Mouse (Mus musculus) intestine, embryonic 14.5 days (tissue): ENCODE data around the gene Pacsin2. TPM values are rescaled to one million over a fixed set of nuclear protein-coding genes. Genes with fewer than 3 reads are reported as not detected.

Source experiments
- ATAC-seq: fragments of 200-750 bp; cut with Nextera tagmentation; replicated peaks from 2 replicates; pipeline ENCODE4 v1.8.0; 2017; ENCODE audit warnings: low read depth, moderate number of reproducible peaks, moderate TSS enrichment, moderate library complexity; ENCODE audit not compliant: low FRiP score, low TSS enrichment
- DNase-seq: peaks from one replicate; pipeline ENCODE4 v3.0.0-alpha.2; 2018; ENCODE audit warnings: low spot score
- H3K27ac ChIP-seq: fragments of 300-500 bp; sonication (generic); 2 replicates; pipeline ENCODE4 v1.5.1; 2014; ENCODE audit warnings: low read depth, mild to moderate bottlenecking, control low read depth
- H3K27me3 ChIP-seq: fragments of 300-500 bp; sonication (generic); replicated peaks from 2 replicates; pipeline ENCODE4 v1.6.1; 2014; ENCODE audit warnings: low read length, control low read depth; ENCODE audit not compliant: control insufficient read depth, insufficient read depth
- H3K36me3 ChIP-seq: fragments of 300-500 bp; sonication (generic); 2 replicates; pipeline ENCODE4 v1.6.1; 2014; ENCODE audit warnings: low read length, control low read depth; ENCODE audit not compliant: control insufficient read depth, insufficient read depth
- H3K4me1 ChIP-seq: fragments of 300-500 bp; sonication (generic); replicated peaks from 2 replicates; pipeline ENCODE4 v1.6.1; 2014; ENCODE audit warnings: low read length, control low read depth, mixed read lengths; ENCODE audit not compliant: control insufficient read depth, insufficient read depth
- H3K4me2 ChIP-seq: fragments of 300-500 bp; sonication (generic); 2 replicates; pipeline ENCODE4 v1.6.1; 2014; ENCODE audit warnings: low read length
- H3K4me3 ChIP-seq: fragments of 300-500 bp; sonication (generic); 2 replicates; pipeline ENCODE4 v1.5.1; 2014; ENCODE audit warnings: low read depth, low read length, control low read depth, mixed read lengths
- H3K9ac ChIP-seq: fragments of 300-500 bp; sonication (generic); 2 replicates; pipeline ENCODE4 v1.6.1; 2014; ENCODE audit warnings: mild to moderate bottlenecking, low read length
- H3K9me3 ChIP-seq: fragments of 300-500 bp; sonication (generic); 2 replicates; pipeline ENCODE4 v1.6.1; 2016; ENCODE audit warnings: low read length, control low read depth; ENCODE audit not compliant: control insufficient read depth
- WGBS: fragments of 180-500 bp; shearing (Covaris S2); extraction: QIAGEN DNeasy Blood & Tissue Kit; methylation state at CpG from one replicate; pipeline ENCODE4 v1.1.7; 2014; 5-methylcytosine and 5-hydroxymethylcytosine counted together
- polyA plus RNA-seq: library from polyadenylated mRNA; unstranded; fragments of >200 nt; fragmentation: Nextera tagmentation; extraction: Ambion mirVana; gene quantifications from 2 replicates; pipeline ENCODE4 v1.2.1, GENCODE M21; 2014

Gene Pacsin2
- polyA plus RNA-seq, 1 experiment from 2014 or later, result 63.9 TPM

GRCm38 (mm10) chr15:83440726-83441125 is 23.7 kb downstream of the Pacsin2 start:
- no peak overlapping the region for H3K4me3 ChIP-seq
- H3K9ac ChIP-seq, result no peak overlapping the region
- H3K36me3 ChIP-seq, result no peaks in the 10 kb centered on the region
- ATAC-seq (no peak), DNase-seq (no peak)
- peaks cover 17% of the 10 kb centered on the region for H3K4me1 ChIP-seq
- no peaks in the 10 kb centered on the region for H3K9me3 ChIP-seq
- no peaks in the 10 kb centered on the region for H3K27me3 ChIP-seq
- no peak overlapping the region for H3K27ac ChIP-seq
- H3K4me2 ChIP-seq, result no peak overlapping the region
- WGBS, result 54% methylated on average over 5 of the region's 5 CpGs

- Histone ChIP-seq H3K9me3 (no peaks in the 10 kb centered on the region), H3K27ac (no peak overlapping the region), H3K4me1 (peaks cover 25% of the 10 kb centered on the region), H3K9ac (no peak overlapping the region), H3K36me3 (no peaks in the 10 kb centered on the region), H3K4me3 (no peak overlapping the region), H3K27me3 (no peaks in the 10 kb centered on the region), H3K4me2 (no peak overlapping the region)
- no peak for DNase-seq
- ATAC-seq, result no peak
- 89% methylated on average over 9 of the region's 9 CpGs for WGBS
These were observed 27.9 kb downstream of the Pacsin2 start for GRCm38 (mm10) chr15:83436541-83436940.

DNA sequence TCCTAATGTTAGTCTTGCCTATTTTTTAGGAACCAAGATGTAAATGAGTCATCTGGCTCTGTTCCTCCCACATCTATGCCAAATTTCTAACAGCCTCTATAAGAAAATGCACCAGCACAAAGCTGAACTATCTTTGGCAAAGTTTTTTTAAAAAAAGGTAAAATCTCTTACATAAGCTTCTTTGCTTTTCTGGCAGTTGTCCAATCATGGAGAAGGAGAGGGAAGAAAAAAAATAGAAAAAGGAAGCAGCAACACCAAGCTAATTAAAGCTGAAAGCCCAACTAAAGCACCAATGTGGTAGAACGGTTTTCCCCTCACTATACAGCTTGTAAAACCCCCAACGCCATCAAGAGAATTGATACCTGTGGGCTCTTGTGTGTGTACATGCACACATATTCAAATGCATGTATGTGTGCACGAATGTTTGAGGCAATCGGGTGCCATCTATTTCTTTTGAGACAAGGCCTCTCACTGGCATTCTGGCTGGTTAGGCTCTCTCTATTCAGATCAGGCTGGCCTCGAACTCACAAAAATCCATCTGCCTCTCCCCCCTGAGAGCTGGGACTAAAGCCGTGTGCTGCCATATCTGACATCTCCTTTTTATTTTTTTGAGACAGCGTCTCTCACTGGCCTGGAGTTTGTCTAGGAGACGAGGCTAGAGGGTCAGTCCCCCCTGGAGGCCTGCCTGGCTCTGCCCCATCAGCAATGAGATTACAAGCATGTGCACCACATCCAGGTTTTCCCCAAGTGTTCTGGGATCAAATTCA is 28.9 kb downstream of the Pacsin2 start:
- Histone ChIP-seq H3K27me3 (no peaks in the 10 kb centered on the region), H3K4me1 (peaks cover 25% of the 10 kb centered on the region), H3K36me3 (no peaks in the 10 kb centered on the region), H3K27ac (no peak overlapping the region), H3K9me3 (no peaks in the 10 kb centered on the region), H3K4me3 (no peak overlapping the region), H3K4me2 (no peak overlapping the region), H3K9ac (no peak overlapping the region)
- 74% methylated on average over 8 of the region's 8 CpGs for WGBS
- ATAC-seq (no peak), DNase-seq (no peak)

GRCm38 (mm10) chr15:83434692-83435091 is 29.7 kb downstream of the Pacsin2 start:
- no peaks in the 10 kb centered on the region for H3K27me3 ChIP-seq
- H3K4me1 ChIP-seq, result peaks cover 25% of the 10 kb centered on the region
- WGBS, result 69% methylated on average over 4 of the region's 4 CpGs
- no peak for ATAC-seq
- no peaks in the 10 kb centered on the region for H3K36me3 ChIP-seq
- H3K4me3 ChIP-seq, result no peak overlapping the region
- H3K27ac ChIP-seq, result no peak overlapping the region
- H3K9ac ChIP-seq, result no peak overlapping the region
- no peak for DNase-seq
- H3K4me2 ChIP-seq, result no peak overlapping the region
- no peaks in the 10 kb centered on the region for H3K9me3 ChIP-seq

DNA sequence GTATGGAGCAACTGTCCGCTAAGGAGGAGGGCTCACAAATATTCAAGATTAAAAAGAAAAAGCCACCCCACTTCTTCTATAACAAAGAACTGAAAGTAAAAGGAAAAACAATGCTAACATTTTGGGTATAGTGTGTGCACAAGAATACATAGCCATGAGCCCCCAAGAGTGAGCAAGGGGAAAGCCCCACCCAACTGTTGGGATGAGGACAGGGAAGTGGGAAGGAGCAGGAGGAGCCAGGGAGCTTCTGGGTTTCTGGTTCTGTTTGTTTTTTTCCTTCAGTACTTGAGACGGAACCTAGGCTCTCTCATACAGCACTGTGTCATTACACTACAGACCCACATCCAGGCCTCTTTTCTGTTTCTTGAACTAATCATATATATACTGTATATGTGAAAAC is 31.1 kb downstream of the Pacsin2 start:
- Histone ChIP-seq H3K27ac (no peak overlapping the region; the same call in 1 of the 2 replicates), H3K9me3 (no peaks in the 10 kb centered on the region), H3K4me3 (no peak overlapping the region), H3K36me3 (no peaks in the 10 kb centered on the region), H3K4me1 (peaks cover 25% of the 10 kb centered on the region), H3K27me3 (no peaks in the 10 kb centered on the region), H3K9ac (no peak overlapping the region), H3K4me2 (no peak overlapping the region)
- WGBS, result 79% methylated on average over 2 of the region's 2 CpGs
- ATAC-seq (no peak), DNase-seq (no peak)

- H3K27me3 ChIP-seq, result no peaks in the 10 kb centered on the region
- ATAC-seq, result peak; percentile 61; the same call in 1 of the 2 replicates
- H3K27ac ChIP-seq, result peak overlapping the region; percentile 4; the same call in 1 of the 2 replicates
- no peaks in the 10 kb centered on the region for H3K9me3 ChIP-seq
- peak overlapping the region; percentile 13 for H3K4me2 ChIP-seq
- 0 out of 2 replicates have a peak overlapping the region, but pooled peaks have one; percentile 13 for H3K9ac ChIP-seq
- peak; percentile 58 for DNase-seq
- H3K36me3 ChIP-seq, result no peaks in the 10 kb centered on the region
- H3K4me1 ChIP-seq, result peaks cover 25% of the 10 kb centered on the region
- WGBS, result 34% methylated on average over 15 of the region's 15 CpGs
- H3K4me3 ChIP-seq, result no peak overlapping the region
These were observed 32.0 kb downstream of the Pacsin2 start for GRCm38 (mm10) chr15:83432231-83433031.

DNA sequence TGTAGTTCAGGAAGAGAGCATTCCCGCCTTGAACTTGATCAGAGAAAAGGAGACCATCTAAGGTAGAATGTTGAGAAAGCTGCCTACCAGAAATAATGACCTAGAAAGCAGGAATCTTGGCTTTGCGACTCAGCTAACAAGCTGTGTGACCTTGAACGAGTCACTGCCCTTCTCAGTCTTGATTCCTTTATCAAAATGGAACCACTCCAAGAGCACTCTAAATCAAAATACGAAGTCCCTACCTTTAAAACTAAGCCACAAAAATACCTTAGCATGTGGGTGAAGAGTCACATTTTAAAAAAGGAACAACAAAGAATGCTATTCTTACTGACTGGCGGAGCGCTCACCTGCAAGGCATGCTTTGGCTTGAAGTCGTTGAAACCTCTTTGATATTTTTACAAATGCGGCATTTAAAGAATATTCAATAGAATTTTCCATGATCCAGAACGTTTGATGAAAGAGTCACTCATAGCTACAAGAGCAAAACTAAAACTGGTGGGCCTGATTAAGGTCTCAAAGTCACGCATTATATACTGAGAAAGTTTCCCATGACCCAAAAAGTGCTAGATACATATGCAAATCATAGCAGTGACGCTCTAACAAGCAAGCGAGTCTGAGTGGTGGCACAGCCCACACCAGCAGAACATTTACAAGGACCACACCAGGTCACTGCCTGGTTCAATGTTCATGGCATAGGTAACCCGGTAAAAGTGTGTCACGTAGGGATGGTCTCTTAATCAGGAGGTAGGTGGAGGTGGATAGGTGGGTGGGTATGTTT is 33.2 kb downstream of the Pacsin2 start:
- H3K36me3 ChIP-seq, result no peaks in the 10 kb centered on the region
- H3K4me1 ChIP-seq, result peaks cover 28% of the 10 kb centered on the region
- H3K27me3 ChIP-seq, result no peaks in the 10 kb centered on the region
- no peak overlapping the region for H3K4me2 ChIP-seq
- 89% methylated on average over 14 of the region's 14 CpGs for WGBS
- no peak for DNase-seq
- no peak overlapping the region for H3K9ac ChIP-seq
- no peak for ATAC-seq
- H3K27ac ChIP-seq, result no peak overlapping the region
- H3K4me3 ChIP-seq, result no peak overlapping the region
- no peaks in the 10 kb centered on the region for H3K9me3 ChIP-seq

DNA sequence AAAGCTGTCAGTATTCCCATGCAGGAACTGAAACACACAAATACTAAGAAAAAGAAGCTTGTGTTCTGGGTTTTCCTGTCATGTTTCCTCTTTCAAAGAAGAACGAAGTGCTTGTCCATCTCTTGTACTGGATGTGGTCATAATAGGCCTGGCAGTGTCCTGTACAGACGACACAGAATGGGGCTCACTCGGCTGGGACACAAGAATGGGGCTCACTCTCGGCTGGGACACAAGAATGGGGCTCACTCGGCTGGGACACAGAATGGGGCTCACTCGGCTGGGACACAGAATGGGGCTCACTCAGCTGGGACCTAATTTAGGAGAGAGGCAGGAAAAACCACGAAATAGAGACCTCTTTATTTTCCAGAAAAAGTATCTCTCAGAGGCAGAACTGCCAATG is 34.0 kb downstream of the Pacsin2 start:
- WGBS, result 75% methylated on average over 7 of the region's 7 CpGs
- H3K36me3 ChIP-seq, result no peaks in the 10 kb centered on the region
- H3K9ac ChIP-seq, result no peak overlapping the region
- H3K4me3 ChIP-seq, result no peak overlapping the region
- no peak overlapping the region for H3K4me2 ChIP-seq
- H3K27me3 ChIP-seq, result no peaks in the 10 kb centered on the region
- peaks cover 29% of the 10 kb centered on the region for H3K4me1 ChIP-seq
- no peak for DNase-seq
- H3K27ac ChIP-seq, result no peak overlapping the region
- H3K9me3 ChIP-seq, result no peaks in the 10 kb centered on the region
- ATAC-seq, result no peak
